Mouse (Mus musculus): Measurements from ENCODE around the gene Tm9sf4. TPM values are rescaled to one million over a fixed set of nuclear protein-coding genes. Genes with fewer than 3 reads are reported as not detected.

Tm9sf4 gene
- total and polyA plus RNA-seq, 2 experiments from 2014 or later, result 61.4 to 80.0 TPM

DNA sequence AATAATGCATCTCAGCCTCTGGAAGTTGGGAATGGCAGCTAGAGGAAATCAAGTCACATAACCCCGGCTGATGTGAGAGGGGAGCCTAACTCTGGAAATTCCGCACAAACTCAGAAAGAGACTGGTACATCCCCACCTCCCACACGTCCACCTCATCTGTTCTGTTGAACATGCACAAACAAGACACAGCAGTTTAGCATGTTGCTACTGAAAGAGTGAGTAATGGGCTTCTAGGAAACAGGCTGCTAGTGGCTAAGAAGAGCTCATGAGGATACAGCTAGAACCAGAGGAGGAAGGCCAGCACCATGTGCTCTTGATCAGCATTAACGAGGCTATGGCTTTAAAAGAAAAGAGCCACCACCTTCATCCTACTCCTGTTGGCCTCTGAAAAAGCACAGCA is 76.8 kb downstream of the Tm9sf4 start:
- no peak overlapping the region for H3K4me2 ChIP-seq (ENCODE audit: low read depth, low read length)

GRCm38 (mm10) chr2:153238406-153238805 is 77.3 kb downstream of the Tm9sf4 start:
- Histone ChIP-seq H3K27me3 (ENCODE audit: insufficient read depth, low read length) (no peaks in the 10 kb centered on the region), H3K27ac (no peak overlapping the region), H3K4me2 (ENCODE audit: low read depth, low read length) (no peak overlapping the region), H3K4me1 (ENCODE audit: insufficient read depth, low read length) (peaks cover 20% of the 10 kb centered on the region), H3K36me3 (ENCODE audit: insufficient read depth, low read length) (peaks cover 23% of the 10 kb centered on the region), H3K9ac (replicated peaks; ENCODE audit: low read length) (no peak overlapping the region), H3K4me3 (ENCODE audit: low read length) (no peak overlapping the region), H3K9me3 (ENCODE audit: low read length) (no peaks in the 10 kb centered on the region)
- no peak for ATAC-seq
- TF ChIP-seq CTCF (IDR thresholded peaks at IDR 0.05; ENCODE audit: low read depth), result no peak
- 73% methylated on average over 2 of the region's 2 CpGs for WGBS
- no peak for DNase-seq (ENCODE audit: low spot score)

More for the DNA sequence above, 76.8 kb downstream of the Tm9sf4 start:
- no peak for ATAC-seq
- no peak for TF ChIP-seq CTCF (IDR thresholded peaks at IDR 0.05; ENCODE audit: low read depth)
- H3K9me3 ChIP-seq (ENCODE audit: low read length), result no peaks in the 10 kb centered on the region
- no peak overlapping the region for H3K27ac ChIP-seq
- no peak overlapping the region for H3K9ac ChIP-seq (replicated peaks; ENCODE audit: low read length)
- WGBS, result 76% methylated on average over 4 of the region's 4 CpGs
- no peaks in the 10 kb centered on the region for H3K27me3 ChIP-seq (ENCODE audit: insufficient read depth, low read length)
- peaks cover 24% of the 10 kb centered on the region for H3K36me3 ChIP-seq (ENCODE audit: insufficient read depth, low read length)
- no peak overlapping the region for H3K4me3 ChIP-seq (ENCODE audit: low read length)
- no peak for DNase-seq (ENCODE audit: low spot score)
- peaks cover 20% of the 10 kb centered on the region for H3K4me1 ChIP-seq (ENCODE audit: insufficient read depth, low read length)

GRCm38 (mm10) chr2:153239021-153239859 is 78.1 kb downstream of the Tm9sf4 start:
- peak overlapping the region; percentile 60; the same call in 1 of the 2 replicates for H3K27ac ChIP-seq
- no peak for TF ChIP-seq CTCF (IDR thresholded peaks at IDR 0.05; ENCODE audit: low read depth)
- 61% methylated on average over 7 of the region's 7 CpGs for WGBS
- H3K9ac ChIP-seq (replicated peaks; ENCODE audit: low read length), result peak overlapping the region; percentile 95
- H3K27me3 ChIP-seq (ENCODE audit: insufficient read depth, low read length), result no peaks in the 10 kb centered on the region
- peaks cover 17% of the 10 kb centered on the region for H3K36me3 ChIP-seq (ENCODE audit: insufficient read depth, low read length)
- peak overlapping the region; percentile 94 for H3K4me3 ChIP-seq (ENCODE audit: low read length)
- H3K9me3 ChIP-seq (ENCODE audit: low read length), result no peaks in the 10 kb centered on the region
- H3K4me1 ChIP-seq (ENCODE audit: insufficient read depth, low read length), result peaks cover 20% of the 10 kb centered on the region
- ATAC-seq (no peak), DNase-seq (ENCODE audit: low spot score) (no peak)
- H3K4me2 ChIP-seq (ENCODE audit: low read depth, low read length), result peak overlapping the region; percentile 94

DNA sequence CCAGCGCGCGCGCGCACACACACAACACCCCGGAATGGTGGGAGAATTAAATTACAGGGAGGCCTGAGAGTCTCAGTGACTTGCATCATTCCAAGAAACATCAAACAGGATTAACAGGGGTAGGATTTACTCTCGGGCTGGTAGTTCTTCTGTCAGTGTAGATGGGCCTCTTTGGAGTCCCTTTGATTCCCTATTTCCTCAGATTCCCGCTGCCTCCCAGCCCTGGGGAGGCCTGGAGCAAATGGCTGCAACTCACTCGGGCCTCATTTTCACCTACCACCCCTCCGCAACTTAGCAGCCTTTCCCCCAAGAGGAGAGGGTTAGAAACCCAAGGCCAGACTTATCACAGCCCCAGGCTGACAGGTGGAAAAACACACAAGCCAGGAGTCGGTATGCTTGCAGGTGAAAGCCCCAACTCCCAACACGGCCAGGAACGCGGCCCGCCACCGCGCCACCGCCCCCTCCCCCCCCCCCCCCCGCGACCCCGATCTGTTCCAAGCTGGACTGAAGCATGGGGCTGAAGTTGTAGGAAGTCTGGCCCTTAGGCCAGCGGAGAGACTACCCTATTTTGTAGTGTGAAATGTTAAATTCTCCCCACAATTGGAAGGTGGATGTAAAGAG is 78.9 kb downstream of the Tm9sf4 start:
- Histone ChIP-seq H3K4me1 (ENCODE audit: insufficient read depth, low read length) (peaks cover 20% of the 10 kb centered on the region), H3K4me3 (ENCODE audit: low read length) (peak overlapping the region; percentile 94)

DNA sequence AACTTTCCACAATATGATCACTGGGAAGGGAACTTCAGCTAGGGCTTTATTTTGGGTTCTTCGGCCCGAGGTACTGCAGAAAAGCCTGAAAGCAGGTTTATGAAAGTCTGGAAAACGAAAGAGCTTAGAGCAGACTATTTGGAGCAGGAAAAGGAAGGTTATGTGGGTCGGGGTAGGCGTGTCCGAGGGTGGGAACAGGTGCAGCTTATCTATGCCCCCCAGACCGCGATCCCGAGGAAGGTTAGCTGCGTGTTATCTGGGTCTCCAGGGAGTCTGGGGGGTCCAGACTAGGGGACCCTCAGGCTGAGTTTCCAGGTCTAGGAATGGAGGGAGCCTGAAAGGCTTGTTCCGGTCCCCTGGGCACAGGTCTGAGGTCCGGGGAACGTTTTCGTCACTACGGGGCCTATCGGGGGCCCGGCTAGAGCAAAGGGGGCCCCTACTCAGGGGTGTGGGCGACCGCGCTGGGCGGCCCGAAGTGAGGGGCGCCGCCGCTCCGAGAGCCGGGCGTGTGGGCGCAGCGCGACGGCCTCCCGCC is 79.7 kb downstream of the Tm9sf4 start:
- DNase-seq (ENCODE audit: low spot score) (peak; percentile 19), ATAC-seq (peak; percentile 76)
- TF ChIP-seq CTCF (IDR thresholded peaks at IDR 0.05; ENCODE audit: low read depth), result no peak
- Histone ChIP-seq H3K36me3 (ENCODE audit: insufficient read depth, low read length) (0 out of 2 replicates have a peak, but pooled peaks cover 2% of the 10 kb centered on the region), H3K4me2 (ENCODE audit: low read depth, low read length) (peak overlapping the region; percentile 94), H3K27ac (peak overlapping the region; percentile 86), H3K27me3 (ENCODE audit: insufficient read depth, low read length) (no peaks in the 10 kb centered on the region), H3K4me3 (ENCODE audit: low read length) (peak overlapping the region; percentile 94), H3K9ac (replicated peaks; ENCODE audit: low read length) (peak overlapping the region; percentile 95), H3K9me3 (ENCODE audit: low read length) (no peaks in the 10 kb centered on the region), H3K4me1 (ENCODE audit: insufficient read depth, low read length) (peaks cover 20% of the 10 kb centered on the region)
- under 1% methylated on average over 32 of the region's 33 CpGs for WGBS

More for the DNA sequence above, 78.9 kb downstream of the Tm9sf4 start:
- WGBS, result 8% methylated on average over 22 of the region's 22 CpGs
- peak; percentile 31 for DNase-seq (ENCODE audit: low spot score)
- H3K36me3 ChIP-seq (ENCODE audit: insufficient read depth, low read length), result peaks cover 10% of the 10 kb centered on the region
- no peaks in the 10 kb centered on the region for H3K27me3 ChIP-seq (ENCODE audit: insufficient read depth, low read length)
- no peak for ATAC-seq
- peak overlapping the region; percentile 95 for H3K9ac ChIP-seq (replicated peaks; ENCODE audit: low read length)
- H3K9me3 ChIP-seq (ENCODE audit: low read length), result no peaks in the 10 kb centered on the region
- TF ChIP-seq CTCF (IDR thresholded peaks at IDR 0.05; ENCODE audit: low read depth), result no peak
- H3K27ac ChIP-seq, result peak overlapping the region; percentile 86
- peak overlapping the region; percentile 94 for H3K4me2 ChIP-seq (ENCODE audit: low read depth, low read length)

DNA sequence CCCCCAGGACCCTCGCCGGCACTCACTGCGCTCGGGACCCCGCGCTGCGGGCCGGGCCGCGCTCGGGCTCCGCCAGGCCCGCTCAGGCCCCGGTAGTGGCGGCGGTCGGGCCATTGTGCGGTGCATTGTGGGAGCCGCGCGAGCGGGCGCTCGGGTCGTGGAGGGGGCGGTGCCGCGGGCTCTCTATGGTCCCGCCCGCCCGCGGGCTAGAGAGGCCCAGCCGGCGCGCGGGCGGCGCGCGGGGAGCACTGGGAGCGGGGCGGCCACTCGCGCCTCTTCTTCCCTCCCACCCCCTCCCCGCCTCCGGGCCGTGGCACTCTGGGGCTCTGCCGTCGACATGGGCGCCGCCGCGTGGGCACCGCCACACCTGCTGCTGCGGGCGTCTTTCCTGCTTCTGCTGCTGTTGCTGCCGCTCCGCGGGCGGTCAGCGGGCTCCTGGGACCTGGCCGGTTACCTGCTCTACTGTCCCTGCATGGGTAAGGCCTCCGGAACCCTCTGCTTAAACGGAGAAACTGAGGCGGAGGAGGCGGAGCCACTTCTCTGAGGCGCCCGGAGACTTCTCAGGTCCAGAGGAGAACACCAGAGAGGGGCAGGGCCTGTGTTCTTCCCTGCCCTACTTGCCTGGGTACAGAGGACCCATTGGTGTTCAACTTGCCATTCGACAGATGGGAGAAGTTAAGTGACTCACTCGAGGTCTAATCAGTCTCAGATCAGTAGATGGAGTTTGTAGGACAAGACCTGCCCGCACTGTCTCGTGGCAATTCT is 80.3 kb downstream of the Tm9sf4 start, which contains the start of the genes Plagl2 and Pofut1:
Gene Plagl2, minus strand, starts transcription at position 177 of the 765 bp plus-strand sequence.
Gene Pofut1, plus strand, starts transcription at position 284 of the 765 bp plus-strand sequence.
- H3K4me2 ChIP-seq (ENCODE audit: low read depth, low read length), result peak within 1 kb of the TSS; percentile 94
- H3K9ac ChIP-seq (replicated peaks; ENCODE audit: low read length), result peak within 1 kb of the TSS; percentile 95
- WGBS, result under 1% methylated on average over 60 of the region's 72 CpGs
- peak within 1 kb of the TSS; percentile 94 for H3K4me3 ChIP-seq (ENCODE audit: low read length)
- H3K36me3 ChIP-seq (ENCODE audit: insufficient read depth, low read length), result no peaks in the 10 kb centered on the region
- peak; percentile 98 for ATAC-seq
- no peak for TF ChIP-seq CTCF (IDR thresholded peaks at IDR 0.05; ENCODE audit: low read depth)
- H3K27me3 ChIP-seq (ENCODE audit: insufficient read depth, low read length), result no peaks in the 10 kb centered on the region
- no peaks in the 10 kb centered on the region for H3K9me3 ChIP-seq (ENCODE audit: low read length)
- H3K4me1 ChIP-seq (ENCODE audit: insufficient read depth, low read length), result peaks cover 20% of the 10 kb centered on the region
- DNase-seq (ENCODE audit: low spot score), result peak; percentile 96
- peak within 1 kb of the TSS; percentile 86 for H3K27ac ChIP-seq
